ENCODE assay signal across 21 mouse cellular contexts in genomic region chr4:108960619-108961460, GRCm38 (mm10). TPM values are rescaled to one million over a fixed set of nuclear protein-coding genes. Genes with fewer than 3 reads are reported as not detected.
DNase-seq lines count a peak whose midpoint lies in the region; ATAC-seq lines count a peak whose summit lies in the region.
"Had no signal": no experiment of that assay in that cellular context is flagged by ENCODE, and none has a peak within 500 bp of the region (broad histone marks: within the 10 kb centered on the region; RNA-seq: fewer than 3 reads in every experiment).

No protein-coding gene starts in this region.

- ATAC-seq in common myeloid progenitor, adult 5-6 weeks (replicated peaks; ENCODE audit: low read depth, poor library complexity, severe bottlenecking), result peak; percentile 50; the same call in 1 of the 2 replicates
- ATAC-seq in liver, embryonic 12.5 days, result peak; percentile 95
- ATAC-seq in megakaryocyte-erythroid progenitor cell, adult 5-6 weeks (replicated peaks; ENCODE audit: low FRiP score, low TSS enrichment, poor library complexity, severe bottlenecking), result peak; percentile 99
- no peak for ATAC-seq in midbrain, embryonic 15.5 days (replicated peaks)
- ATAC-seq: activated CD4-positive, CD25-positive, alpha-beta regulatory T cell, adult 4 months had no signal

- peak overlapping the region; percentile 16 for H3K4me3 ChIP-seq in liver, embryonic 12.5 days
- no peak overlapping the region for H3K4me3 ChIP-seq in midbrain, embryonic 15.5 days
- H3K4me3 ChIP-seq: embryonic facial prominence, embryonic 15.5 days; forebrain, embryonic 12.5 days; heart, embryonic 15.5 days; hindbrain, embryonic 15.5 days had no signal

- H3K27ac ChIP-seq in liver, embryonic 12.5 days, result peak overlapping the region; percentile 87
- H3K27ac ChIP-seq in midbrain, embryonic 15.5 days, result no peak overlapping the region
- H3K27ac ChIP-seq: embryonic facial prominence, embryonic 15.5 days; forebrain, embryonic 12.5 days; heart, embryonic 15.5 days; hindbrain, embryonic 15.5 days had no signal

- 28% methylated on average over 4 of the region's 4 CpGs for WGBS in liver, embryonic 12.5 days (ENCODE audit: insufficient replicate concordance)
- WGBS in midbrain, embryonic 15.5 days, result 91% methylated on average over 4 of the region's 4 CpGs

- peak; percentile 12 for DNase-seq in MEL-GATA-1-ER (ENCODE audit: extremely low read depth, low read depth)
- DNase-seq in right cerebral cortex, postnatal 36 days (ENCODE audit: low spot score in 2 of 2), result no peak
- no peak for DNase-seq in lung, postnatal 4 days
- DNase-seq: adrenal gland, postnatal 10 days; cerebellum, adult 11-12 months; cerebellum, postnatal 14 days; gastrocnemius, postnatal 36 days; heart, postnatal 4 days; kidney, adult 8-10 months; kidney, postnatal 14 days; lung, postnatal 14 days; thymus, adult 18-20 months had no signal

- H3K27me3 ChIP-seq in liver, embryonic 12.5 days (replicated peaks), result no peaks in the 10 kb centered on the region; the same call in 1 of the 2 replicates
- H3K27me3 ChIP-seq in midbrain, embryonic 15.5 days (replicated peaks), result no peaks in the 10 kb centered on the region
- H3K27me3 ChIP-seq: embryonic facial prominence, embryonic 15.5 days; forebrain, embryonic 12.5 days; heart, embryonic 15.5 days; hindbrain, embryonic 15.5 days had no signal

- H3K4me1 ChIP-seq in liver, embryonic 12.5 days, result peaks cover 36% of the 10 kb centered on the region
- no peaks in the 10 kb centered on the region for H3K4me1 ChIP-seq in midbrain, embryonic 15.5 days
- H3K4me1 ChIP-seq: embryonic facial prominence, embryonic 15.5 days; forebrain, embryonic 12.5 days; heart, embryonic 15.5 days; hindbrain, embryonic 15.5 days had no signal

- no peaks in the 10 kb centered on the region for H3K9me3 ChIP-seq in liver, embryonic 12.5 days (replicated peaks)
- H3K9me3 ChIP-seq in midbrain, embryonic 15.5 days, result no peaks in the 10 kb centered on the region
- H3K9me3 ChIP-seq: embryonic facial prominence, embryonic 15.5 days; forebrain, embryonic 12.5 days; heart, embryonic 15.5 days; hindbrain, embryonic 15.5 days had no signal

- H3K4me2 ChIP-seq in liver, embryonic 12.5 days, result peak overlapping the region; percentile 61
- no peak overlapping the region for H3K4me2 ChIP-seq in midbrain, embryonic 15.5 days
- H3K4me2 ChIP-seq: embryonic facial prominence, embryonic 15.5 days; forebrain, embryonic 12.5 days; heart, embryonic 15.5 days; hindbrain, embryonic 15.5 days had no signal

- H3K36me3 ChIP-seq in liver, embryonic 12.5 days, result no peaks in the 10 kb centered on the region
- H3K36me3 ChIP-seq in midbrain, embryonic 15.5 days (replicated peaks), result no peaks in the 10 kb centered on the region
- H3K36me3 ChIP-seq: embryonic facial prominence, embryonic 15.5 days; forebrain, embryonic 12.5 days; heart, embryonic 15.5 days; hindbrain, embryonic 15.5 days had no signal

- H3K9ac ChIP-seq in liver, embryonic 12.5 days, result peak overlapping the region; percentile 14; the same call in 1 of the 2 replicates
- H3K9ac ChIP-seq in midbrain, embryonic 15.5 days, result no peak overlapping the region
- H3K9ac ChIP-seq: embryonic facial prominence, embryonic 15.5 days; forebrain, embryonic 12.5 days; heart, embryonic 15.5 days; hindbrain, embryonic 15.5 days had no signal

RNA-seq across cellular contexts. Expression of gene Nrd1, which starts 39.6 kb away (rescaled TPM):
- 80.3 and 138 TPM in 2 replicates for total RNA-seq in common myeloid progenitor, adult 5-6 weeks (2017)
- polyA plus RNA-seq in liver, embryonic 12.5 days (2016; fragmentation: Nextera tagmentation; extraction: Ambion mirVana), result 55.3 and 56.0 TPM in 2 replicates
- total RNA-seq in megakaryocyte-erythroid progenitor cell, adult 5-6 weeks (2014; fragmentation: Nextera tagmentation), result 99.7 and 124 TPM in 2 replicates
- 74.9 and 105 TPM in 2 replicates for total RNA-seq in megakaryocyte-erythroid progenitor cell, adult 5-6 weeks (2017)
- polyA plus RNA-seq in midbrain, embryonic 15.5 days (2015; fragmentation: Nextera tagmentation; extraction: Ambion mirVana), result 76.4 and 80.0 TPM in 2 replicates
